Mouse (Mus musculus): ENCODE measurements around the gene Edem1. TPM values are rescaled to one million over a fixed set of nuclear protein-coding genes. Genes with fewer than 3 reads are reported as not detected.

The Edem1 gene
- 19.1 and 19.9 TPM in 2 replicates for polyA plus RNA-seq (2016; fragmentation: Nextera tagmentation; extraction: Ambion mirVana)

DNA sequence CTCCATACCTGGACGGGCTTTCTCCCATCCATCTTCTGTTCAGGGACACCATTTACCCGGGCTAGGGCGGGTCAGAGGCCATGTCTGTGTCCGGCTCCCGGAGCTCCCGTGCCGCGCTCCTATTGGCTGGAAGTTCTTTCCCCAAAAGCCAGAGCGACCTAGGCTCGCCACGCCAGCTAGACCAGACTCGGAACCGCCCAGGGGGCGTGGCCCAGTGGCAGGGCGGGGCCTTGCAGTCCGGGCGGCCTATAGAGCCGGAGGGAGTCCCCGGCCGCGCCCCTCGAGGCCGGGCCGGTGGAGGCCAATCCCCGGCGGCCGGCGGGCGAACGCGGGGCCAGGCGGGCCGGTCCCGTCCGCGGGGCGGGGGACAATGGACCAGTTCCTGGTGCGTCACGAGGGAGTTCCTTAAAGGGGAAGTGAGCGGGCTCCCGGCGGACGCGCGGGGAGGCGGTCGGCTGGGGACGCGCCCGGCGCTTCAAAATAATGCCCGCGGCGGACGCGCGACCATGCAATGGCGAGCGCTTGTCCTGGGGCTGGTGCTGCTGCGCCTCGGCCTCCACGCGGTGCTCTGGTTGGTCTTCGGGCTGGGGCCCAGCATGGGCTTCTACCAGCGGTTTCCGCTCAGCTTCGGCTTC lies at the start of gene Edem1:
TSS of gene Edem1 (plus strand) at position 408 of the 635 bp plus-strand sequence.
- peak within 1 kb of the TSS; percentile 93 for H3K4me3 ChIP-seq
- peak; percentile 99 for DNase-seq (ENCODE audit: low spot score)
- H3K9me3 ChIP-seq: no peaks in the 10 kb centered on the region
- peak within 1 kb of the TSS; percentile 95 for H3K27ac ChIP-seq (replicated peaks)
- under 1% methylated on average over 66 of the region's 67 CpGs for WGBS
- H3K27me3 ChIP-seq (replicated peaks; ENCODE audit: low read depth, poor library complexity, severe bottlenecking): no peaks in the 10 kb centered on the region
- peaks cover 24% of the 10 kb centered on the region for H3K4me1 ChIP-seq
- peaks cover 12% of the 10 kb centered on the region for H3K36me3 ChIP-seq (replicated peaks)

DNA sequence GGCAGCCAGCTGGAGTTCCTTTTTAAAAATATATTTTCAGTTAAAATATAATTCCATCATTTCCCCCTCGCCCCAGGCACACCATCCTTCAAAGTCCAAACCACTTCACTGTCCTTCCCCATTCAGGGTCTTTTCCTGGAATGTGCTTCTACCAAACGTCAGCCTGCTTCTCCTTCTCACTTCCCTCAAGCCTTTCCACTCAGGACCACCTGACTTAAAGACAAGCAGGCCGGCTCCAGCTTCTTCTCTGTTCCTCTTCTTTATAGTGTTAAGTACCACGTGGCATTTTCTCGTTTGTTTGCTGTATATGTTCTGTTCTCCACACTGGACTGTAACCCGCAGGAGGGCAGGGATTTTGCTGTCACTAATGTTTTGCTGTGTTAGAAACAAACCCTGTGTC lies 46.6 kb upstream of the Edem1 start:
- Histone ChIP-seq H3K4me3 (no peak overlapping the region), H3K4me1 (peaks cover 17% of the 10 kb centered on the region), H3K9me3 (no peaks in the 10 kb centered on the region), H3K27ac (replicated peaks) (no peak overlapping the region), H3K36me3 (replicated peaks) (no peaks in the 10 kb centered on the region), H3K27me3 (replicated peaks; ENCODE audit: low read depth, poor library complexity, severe bottlenecking) (no peaks in the 10 kb centered on the region)
- 66% methylated on average over 6 of the region's 6 CpGs for WGBS
- DNase-seq (ENCODE audit: low spot score): no peak

GRCm38 (mm10) chr6:108782526-108783183 lies 45.8 kb upstream of the Edem1 start, which contains the start of gene Arl8b:
TSS of gene Arl8b (plus strand) at chr6:108783099.
- Histone ChIP-seq H3K9me3 (no peaks in the 10 kb centered on the region), H3K27ac (replicated peaks) (peak within 1 kb of the TSS; percentile 90), H3K27me3 (replicated peaks; ENCODE audit: low read depth, poor library complexity, severe bottlenecking) (no peaks in the 10 kb centered on the region), H3K36me3 (replicated peaks) (no peaks in the 10 kb centered on the region), H3K4me1 (peaks cover 17% of the 10 kb centered on the region), H3K4me3 (peak within 1 kb of the TSS; percentile 100)
- DNase-seq (ENCODE audit: low spot score): peak; percentile 96
- WGBS: 10% methylated on average over 36 of the region's 36 CpGs

GRCm38 (mm10) chr6:108783184-108783881 lies 45.1 kb upstream of the Edem1 start:
- peaks cover 17% of the 10 kb centered on the region for H3K4me1 ChIP-seq
- no peaks in the 10 kb centered on the region for H3K9me3 ChIP-seq
- H3K4me3 ChIP-seq: peak overlapping the region; percentile 100
- no peaks in the 10 kb centered on the region for H3K27me3 ChIP-seq (replicated peaks; ENCODE audit: low read depth, poor library complexity, severe bottlenecking)
- H3K27ac ChIP-seq (replicated peaks): peak overlapping the region; percentile 90
- H3K36me3 ChIP-seq (replicated peaks): no peaks in the 10 kb centered on the region
- under 1% methylated on average over 57 of the region's 57 CpGs for WGBS
- DNase-seq (ENCODE audit: low spot score): peak; percentile 56

DNA sequence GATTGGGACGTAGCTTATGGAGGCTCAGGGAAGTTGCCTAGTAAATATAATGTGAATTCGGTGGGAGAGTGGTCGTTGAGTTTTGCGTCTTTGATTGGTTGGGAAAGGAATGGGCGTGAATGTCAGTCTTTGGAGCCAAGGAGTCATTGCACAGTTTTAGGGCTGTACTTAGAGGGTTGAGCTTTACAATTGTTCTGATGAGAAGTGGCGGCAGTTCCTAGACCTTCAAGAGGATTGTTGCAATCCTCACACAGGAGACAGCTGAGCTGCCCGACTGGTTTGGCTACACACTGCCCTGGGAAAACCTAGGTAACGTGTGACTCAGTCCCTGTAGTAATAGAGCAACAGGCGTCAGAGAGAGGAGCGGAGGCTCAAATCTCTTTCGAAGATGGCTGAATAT lies 44.4 kb upstream of the Edem1 start:
- 43% methylated on average over 11 of the region's 11 CpGs for WGBS
- no peak for DNase-seq (ENCODE audit: low spot score)
- Histone ChIP-seq H3K27ac (replicated peaks) (peak overlapping the region; percentile 90; the same call in 1 of the 2 replicates), H3K4me3 (peak overlapping the region; percentile 100), H3K9me3 (no peaks in the 10 kb centered on the region), H3K4me1 (peaks cover 17% of the 10 kb centered on the region), H3K36me3 (replicated peaks) (no peaks in the 10 kb centered on the region), H3K27me3 (replicated peaks; ENCODE audit: low read depth, poor library complexity, severe bottlenecking) (no peaks in the 10 kb centered on the region)

DNA sequence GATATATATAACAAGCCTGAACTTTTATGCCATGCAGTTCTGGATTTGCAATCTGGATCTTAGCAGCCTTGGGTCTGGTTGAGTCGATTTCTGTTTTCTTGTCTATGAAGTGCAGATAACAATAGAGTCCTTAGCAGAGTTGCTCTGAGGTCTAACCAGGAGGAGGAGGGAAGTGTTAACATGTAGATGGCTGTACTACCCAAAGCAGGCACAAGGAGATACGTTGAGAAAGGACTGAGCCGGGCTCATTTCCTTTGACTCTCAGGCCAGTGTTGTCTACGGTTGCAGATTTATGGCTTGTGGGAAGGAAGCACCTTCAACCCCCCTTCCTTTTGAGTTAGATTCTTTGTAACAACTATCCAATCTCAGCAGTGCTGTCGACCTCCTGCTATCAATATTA lies 43.6 kb upstream of the Edem1 start:
- DNase-seq (ENCODE audit: low spot score): no peak
- H3K9me3 ChIP-seq: no peaks in the 10 kb centered on the region
- H3K36me3 ChIP-seq (replicated peaks): no peaks in the 10 kb centered on the region
- H3K27ac ChIP-seq (replicated peaks): no peak overlapping the region
- no peaks in the 10 kb centered on the region for H3K27me3 ChIP-seq (replicated peaks; ENCODE audit: low read depth, poor library complexity, severe bottlenecking)
- H3K4me3 ChIP-seq: peak overlapping the region; percentile 100
- peaks cover 15% of the 10 kb centered on the region for H3K4me1 ChIP-seq
- WGBS: 75% methylated on average over 5 of the region's 5 CpGs

- DNase-seq (ENCODE audit: low spot score): no peak
- H3K9me3 ChIP-seq: no peaks in the 10 kb centered on the region
- H3K4me3 ChIP-seq: no peak overlapping the region
- no peaks in the 10 kb centered on the region for H3K36me3 ChIP-seq (replicated peaks)
- H3K27me3 ChIP-seq (replicated peaks; ENCODE audit: low read depth, poor library complexity, severe bottlenecking): no peaks in the 10 kb centered on the region
- WGBS: 89% methylated on average over 3 of the region's 3 CpGs
- peaks cover 13% of the 10 kb centered on the region for H3K4me1 ChIP-seq
- H3K27ac ChIP-seq (replicated peaks): no peak overlapping the region
Measured at GRCm38 (mm10) chr6:108785551-108785950, 42.9 kb upstream of the Edem1 start.

DNA sequence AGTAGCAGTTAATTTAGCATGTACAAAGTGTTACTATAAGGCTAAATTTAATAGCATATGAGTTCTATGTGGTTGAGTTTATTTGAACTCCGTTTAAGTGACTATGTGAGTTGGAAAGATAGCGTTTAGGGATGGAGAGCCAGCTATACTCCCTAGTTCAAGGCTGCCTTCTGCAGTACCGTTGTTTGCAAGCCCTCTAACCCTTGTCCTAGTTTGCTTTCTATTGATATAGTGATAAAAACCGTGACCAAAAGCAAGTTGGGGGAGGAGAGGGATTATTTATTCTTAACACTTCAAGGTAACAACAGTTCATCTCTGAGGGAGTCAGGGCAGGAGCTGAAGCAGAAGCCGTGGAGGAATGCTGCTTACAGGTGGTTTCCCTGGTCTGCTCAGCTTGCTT lies 36.9 kb upstream of the Edem1 start:
- Histone ChIP-seq H3K27ac (replicated peaks) (no peak overlapping the region), H3K36me3 (replicated peaks) (no peaks in the 10 kb centered on the region), H3K9me3 (no peaks in the 10 kb centered on the region), H3K27me3 (replicated peaks; ENCODE audit: low read depth, poor library complexity, severe bottlenecking) (no peaks in the 10 kb centered on the region), H3K4me3 (no peak overlapping the region), H3K4me1 (0 out of 2 replicates have a peak, but pooled peaks cover 3% of the 10 kb centered on the region)
- 86% methylated on average over 5 of the region's 5 CpGs for WGBS
- no peak for DNase-seq (ENCODE audit: low spot score)

DNA sequence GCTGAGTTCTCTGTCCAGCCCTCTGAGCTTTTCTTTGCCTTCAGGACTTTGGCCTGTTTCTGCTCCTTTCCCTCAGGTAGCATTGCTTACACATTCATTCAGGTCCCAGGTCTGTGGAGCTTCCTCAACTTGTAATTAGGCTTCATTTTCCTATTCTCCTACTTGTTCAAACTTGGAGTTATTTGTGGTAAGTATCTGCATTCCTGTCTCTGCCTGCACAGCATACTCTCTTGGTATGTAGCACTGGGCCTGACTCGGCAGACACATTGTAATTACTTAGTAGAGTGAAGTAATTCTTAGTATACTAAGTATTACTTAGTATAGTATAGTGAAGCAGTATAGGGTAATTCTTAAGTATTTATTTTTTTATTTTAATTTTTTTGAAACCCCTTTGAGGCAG lies 32.5 kb upstream of the Edem1 start:
- Histone ChIP-seq H3K27me3 (replicated peaks; ENCODE audit: low read depth, poor library complexity, severe bottlenecking) (no peaks in the 10 kb centered on the region), H3K4me3 (no peak overlapping the region), H3K36me3 (replicated peaks) (no peaks in the 10 kb centered on the region), H3K9me3 (no peaks in the 10 kb centered on the region), H3K4me1 (0 out of 2 replicates have a peak, but pooled peaks cover 3% of the 10 kb centered on the region), H3K27ac (replicated peaks) (no peak overlapping the region)
- DNase-seq (ENCODE audit: low spot score): no peak
- 81% methylated on average over 1 of the region's 1 CpGs for WGBS

DNA sequence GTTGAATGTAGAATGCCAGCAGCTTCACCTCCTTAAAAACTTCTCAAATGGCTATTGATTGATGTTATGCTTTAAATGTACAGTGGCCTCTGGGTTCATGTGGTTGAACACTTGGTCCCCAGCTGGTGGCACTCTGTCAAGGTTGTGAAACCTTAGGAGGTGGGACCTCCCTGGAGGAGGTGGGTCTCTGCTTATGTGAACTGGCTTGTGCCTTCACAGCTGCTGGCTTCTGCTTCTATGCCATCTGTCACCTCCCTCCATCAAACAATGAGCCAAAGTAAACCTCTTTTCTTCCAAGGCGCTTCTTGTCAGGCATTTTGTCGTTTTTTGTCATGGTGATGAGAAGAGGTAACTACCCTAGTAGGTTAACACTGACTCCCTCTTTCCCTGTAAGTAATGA lies 31.7 kb upstream of the Edem1 start:
- 72% methylated on average over 2 of the region's 2 CpGs for WGBS

GRCm38 (mm10) chr6:108805194-108805593 lies 23.2 kb upstream of the Edem1 start:
- Histone ChIP-seq H3K4me3 (no peak overlapping the region), H3K4me1 (no peaks in the 10 kb centered on the region), H3K27me3 (replicated peaks; ENCODE audit: low read depth, poor library complexity, severe bottlenecking) (no peaks in the 10 kb centered on the region), H3K27ac (replicated peaks) (no peak overlapping the region), H3K36me3 (replicated peaks) (no peaks in the 10 kb centered on the region), H3K9me3 (no peaks in the 10 kb centered on the region)
- 67% methylated on average over 1 of the region's 1 CpGs for WGBS
- no peak for DNase-seq (ENCODE audit: low spot score)

More for the DNA sequence above, 31.7 kb upstream of the Edem1 start:
- no peaks in the 10 kb centered on the region for H3K9me3 ChIP-seq
- no peak for DNase-seq (ENCODE audit: low spot score)
- no peak overlapping the region for H3K4me3 ChIP-seq
- H3K4me1 ChIP-seq: 0 out of 2 replicates have a peak, but pooled peaks cover 3% of the 10 kb centered on the region
- H3K27ac ChIP-seq (replicated peaks): no peak overlapping the region
- H3K27me3 ChIP-seq (replicated peaks; ENCODE audit: low read depth, poor library complexity, severe bottlenecking): no peaks in the 10 kb centered on the region
- no peaks in the 10 kb centered on the region for H3K36me3 ChIP-seq (replicated peaks)

DNA sequence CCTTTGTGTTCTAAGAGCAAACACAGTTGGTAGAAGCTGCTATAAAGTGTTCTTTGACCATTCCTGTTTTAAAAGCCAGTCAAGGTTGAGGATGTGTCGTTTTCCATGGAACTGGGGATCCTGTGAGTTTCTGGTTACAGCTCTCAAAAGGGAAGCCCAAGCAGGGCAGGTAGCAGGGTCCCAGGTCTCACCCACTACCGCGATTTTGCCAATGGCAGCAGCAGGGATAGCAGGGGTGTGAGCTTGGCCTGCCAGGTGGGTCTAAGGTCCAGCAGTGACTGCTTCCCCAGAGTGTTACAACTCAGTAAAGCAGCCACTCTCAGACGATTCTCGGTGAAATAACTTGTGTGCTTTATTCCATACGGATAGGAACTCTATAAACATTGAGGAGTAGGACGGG lies 22.6 kb upstream of the Edem1 start:
- Histone ChIP-seq H3K9me3 (no peaks in the 10 kb centered on the region), H3K36me3 (replicated peaks) (no peaks in the 10 kb centered on the region), H3K27me3 (replicated peaks; ENCODE audit: low read depth, poor library complexity, severe bottlenecking) (no peaks in the 10 kb centered on the region), H3K4me1 (no peaks in the 10 kb centered on the region), H3K4me3 (no peak overlapping the region), H3K27ac (replicated peaks) (no peak overlapping the region)
- no peak for DNase-seq (ENCODE audit: low spot score)
- WGBS: 86% methylated on average over 7 of the region's 7 CpGs

All from embryonic facial prominence, embryonic 10.5 days (tissue).